Mouse (Mus musculus) embryonic fibroblast, embryonic 13.5 days (primary cell): ENCODE data around the gene C1ql3.

ENCODE experiments used
- CTCF ChIP-seq: IDR thresholded peaks from 2 replicates; pipeline ENCODE4 v1.5.1; 2011; ENCODE audit warnings: mild to moderate bottlenecking, control low read depth, low read length, moderate library complexity, borderline replicate concordance; ENCODE audit not compliant: insufficient read depth
- POLR2A ChIP-seq: IDR thresholded peaks from 2 replicates; pipeline ENCODE4 v1.6.1; 2011; ENCODE audit warnings: low read depth, mild to moderate bottlenecking, control low read depth, low read length, moderate library complexity

- TF ChIP-seq POLR2A = no peak
- no peak for TF ChIP-seq CTCF
Measured at GRCm38 (mm10) chr2:12984901-12985732, 26.5 kb downstream of the C1ql3 start.
